Mouse (Mus musculus) left cerebral cortex, postnatal 25 days (tissue): ENCODE results near the gene Sec13. TPM values are rescaled to one million over a fixed set of nuclear protein-coding genes. Genes with fewer than 3 reads are reported as not detected.
A peak's percentile ranks its signal among the peaks of the same experiment; 100 is the strongest.
"Not testable (repeated sequence)": the region's sequence is repeated elsewhere in the genome, so short reads cannot be mapped to it uniquely, and the experiment has no call there.

Experiments
- DNase-seq, 2 experiments: peaks; one replicate each; pipeline ENCODE4 v3.0.0; 2022; ENCODE audit warnings: low spot score in 2 of 2, mixed read lengths in 1 of 2
- intact Hi-C: fragments of 180-260 bp; cut with DNase I; formaldehyde crosslinking; loops from one replicate; pipeline ENCODE4 v1.15.1; 2025
- total RNA-seq, 2 experiments: library from RNA; stranded (reverse); gene quantifications; 2 replicates each; pipeline ENCODE4 v1.2.3; 2021

The Sec13 gene
- total RNA-seq, 2 experiments from 2014 or later, result 69.4 to 70.6 TPM

DNA sequence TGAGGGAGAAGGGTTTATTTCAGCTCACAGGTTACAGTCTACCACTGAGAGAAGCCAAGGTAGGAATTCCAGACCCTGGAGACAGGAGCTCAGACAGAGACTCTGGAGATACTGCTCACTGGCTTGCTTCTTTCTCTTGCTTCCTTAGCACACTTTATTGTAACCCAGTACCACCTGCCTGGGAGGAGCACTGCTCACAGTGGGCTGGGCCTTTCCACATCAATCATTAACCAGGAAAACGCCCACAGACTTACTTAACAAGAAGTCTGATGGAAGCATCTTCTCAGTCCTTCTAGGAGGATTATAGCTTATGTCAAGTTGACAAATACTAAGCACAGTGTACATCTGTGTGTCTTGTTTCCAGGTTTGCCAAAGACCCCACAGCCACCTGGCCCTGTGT, 25.7 kb downstream of the Sec13 start:
- intact Hi-C loops, result no loop called here
- DNase-seq, result no peak

DNA sequence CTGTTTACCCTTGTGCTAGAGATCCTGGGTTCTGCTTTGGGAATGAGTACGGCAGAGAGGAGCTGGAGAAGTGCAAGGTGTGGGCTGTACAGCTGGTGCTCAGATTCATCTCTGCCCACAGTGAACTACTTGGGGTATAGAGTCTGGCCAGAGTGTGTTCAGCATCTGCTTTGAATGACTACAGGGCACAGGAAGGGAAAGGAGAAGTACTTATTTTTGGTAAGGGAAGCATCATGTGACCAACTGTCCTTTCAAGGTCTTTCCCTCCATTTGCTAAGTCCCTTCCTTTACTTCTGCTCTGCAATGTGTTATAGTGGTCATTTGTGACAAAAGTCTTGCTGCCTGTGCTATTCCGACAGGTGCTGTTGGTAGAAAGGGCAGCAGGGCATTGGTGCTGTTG, 26.3 kb downstream of the Sec13 start:
- DNase-seq, result peak in 1 of 2 experiments; percentile 40
- intact Hi-C loops, result no loop called here

DNA sequence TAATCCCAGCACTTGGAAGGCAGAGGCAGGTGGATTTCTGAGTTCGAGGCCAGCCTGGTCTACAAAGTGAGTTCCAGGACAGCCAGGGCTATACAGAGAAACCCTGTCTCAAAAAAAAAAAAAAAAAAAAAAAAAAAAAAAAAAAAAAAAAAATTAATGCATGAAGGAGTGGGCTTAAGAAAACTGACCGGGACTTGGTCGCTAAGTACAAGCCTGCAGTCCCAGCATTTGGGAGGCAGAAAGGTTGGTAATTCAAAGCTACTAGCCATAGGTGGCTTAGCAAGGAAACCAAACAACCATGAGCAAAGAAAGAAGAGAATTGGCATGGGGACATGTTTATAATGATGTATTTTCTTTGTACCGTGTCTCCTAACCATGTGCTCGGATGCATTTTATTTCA, 27.2 kb downstream of the Sec13 start:
- DNase-seq, intact Hi-C loops: not testable (repeated sequence)

DNA sequence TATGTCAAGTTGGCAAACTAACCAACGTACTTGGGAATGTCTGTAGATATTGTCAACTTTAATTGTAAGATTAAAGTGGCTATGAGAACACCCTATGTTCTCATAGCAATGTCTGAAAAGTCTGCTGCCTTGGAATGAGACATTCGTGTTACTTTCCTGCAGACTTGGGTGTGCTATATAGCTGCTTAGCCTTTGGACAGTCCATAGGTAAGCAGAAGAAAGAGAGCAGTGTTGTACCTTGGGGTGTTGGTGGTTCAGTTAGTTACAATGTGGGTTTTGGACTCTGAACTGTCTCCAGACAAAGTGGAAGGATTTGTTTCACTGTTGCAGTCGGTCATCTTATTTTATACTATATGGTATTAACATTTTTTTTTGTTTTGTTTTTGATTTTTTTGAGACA, 27.8 kb downstream of the Sec13 start:
- no peak for DNase-seq
- intact Hi-C loops, result no loop called here

DNA sequence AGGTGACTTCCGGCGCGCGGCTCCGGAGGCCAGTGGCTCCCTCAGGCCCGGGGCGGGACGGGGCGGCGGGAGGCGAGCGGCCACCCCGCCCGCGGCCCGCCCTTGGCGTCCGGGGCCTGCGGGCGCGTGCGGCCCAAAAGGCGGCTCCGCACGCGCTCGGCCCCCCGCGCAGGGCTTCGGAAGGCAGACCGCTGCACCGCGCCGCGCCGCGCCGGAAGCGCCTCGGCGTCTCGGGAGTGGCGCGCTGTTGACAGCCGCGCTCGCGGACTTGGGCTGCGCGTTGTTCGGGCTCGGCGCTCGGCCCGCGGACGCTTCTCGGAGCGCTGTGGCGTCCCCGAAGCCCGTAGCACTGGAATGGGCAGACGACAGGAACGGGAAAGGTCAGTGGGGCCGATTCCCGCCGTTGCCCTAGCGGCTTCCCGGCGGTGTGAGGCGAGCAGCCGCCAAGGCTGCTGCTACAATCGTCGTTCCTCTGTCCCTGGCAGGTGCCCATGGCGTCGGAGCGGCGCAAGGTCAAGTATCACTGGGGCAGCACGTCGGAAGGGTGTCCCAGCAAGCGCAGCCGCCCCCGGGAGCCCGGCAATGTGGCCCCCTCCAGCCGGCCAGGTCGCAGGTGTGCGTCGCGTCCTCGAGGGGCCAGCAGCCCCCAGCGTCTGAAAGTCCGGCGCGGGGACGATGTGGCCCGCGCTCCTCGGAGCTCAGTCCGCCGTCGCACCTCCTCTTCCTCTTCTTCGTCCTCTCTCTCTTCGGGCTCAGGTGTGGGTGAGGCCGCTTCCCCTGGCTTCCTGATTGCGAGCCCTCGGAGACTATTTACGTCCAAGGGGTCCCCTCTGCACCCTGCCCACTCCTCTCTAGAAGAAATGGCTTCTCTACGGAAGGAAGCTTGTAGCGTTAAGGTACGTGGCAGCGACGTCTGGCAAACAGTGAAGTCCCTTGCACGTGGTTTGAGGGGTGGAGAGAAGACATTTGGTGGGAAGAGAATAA, 43.0 kb downstream of the Sec13 start:
- DNase-seq, result no peak
- intact Hi-C loops, result no loop called here

DNA sequence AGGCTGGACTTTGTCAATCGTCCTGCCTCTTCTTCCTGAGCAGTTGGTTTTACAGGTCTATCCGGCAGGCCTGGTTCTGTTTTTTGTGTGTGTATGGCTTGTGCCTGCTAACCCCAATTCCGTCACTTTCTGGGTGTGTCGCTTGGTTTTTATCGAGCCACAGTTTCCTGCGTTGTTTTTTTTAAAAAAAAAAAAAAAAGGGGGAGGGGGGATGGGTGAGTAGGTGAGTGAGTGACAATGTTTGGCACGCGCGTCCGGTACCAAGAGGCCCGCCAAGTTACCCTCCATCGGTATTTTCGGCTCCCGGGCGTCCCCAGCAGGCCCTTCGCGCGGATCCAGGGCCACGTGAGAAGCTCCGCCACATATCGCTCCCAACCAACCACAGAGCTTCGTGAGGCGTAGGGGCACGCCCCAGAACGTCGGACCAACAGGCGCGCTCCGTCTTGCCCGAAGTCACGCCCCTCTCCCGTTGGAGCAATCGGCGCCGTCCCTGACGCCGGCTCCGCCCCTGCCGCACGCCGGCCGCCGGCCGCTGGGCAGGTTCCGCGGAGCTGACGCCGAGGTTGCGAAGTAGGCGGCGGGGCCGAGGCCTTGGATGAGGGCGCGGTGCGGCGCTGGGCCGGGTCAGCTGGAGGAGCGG, 43.8 kb downstream of the Sec13 start, which contains the start of gene Tatdn2:
Gene Tatdn2 (plus strand): TSS at position 469 of the 640 bp plus-strand sequence.
- intact Hi-C loops, result loop anchor here (1.0 kb wide), 1 partner anchor 58 kb away; the partner anchor contains the start of gene Irak2
- peak; percentile 96 to 99 for DNase-seq

DNA sequence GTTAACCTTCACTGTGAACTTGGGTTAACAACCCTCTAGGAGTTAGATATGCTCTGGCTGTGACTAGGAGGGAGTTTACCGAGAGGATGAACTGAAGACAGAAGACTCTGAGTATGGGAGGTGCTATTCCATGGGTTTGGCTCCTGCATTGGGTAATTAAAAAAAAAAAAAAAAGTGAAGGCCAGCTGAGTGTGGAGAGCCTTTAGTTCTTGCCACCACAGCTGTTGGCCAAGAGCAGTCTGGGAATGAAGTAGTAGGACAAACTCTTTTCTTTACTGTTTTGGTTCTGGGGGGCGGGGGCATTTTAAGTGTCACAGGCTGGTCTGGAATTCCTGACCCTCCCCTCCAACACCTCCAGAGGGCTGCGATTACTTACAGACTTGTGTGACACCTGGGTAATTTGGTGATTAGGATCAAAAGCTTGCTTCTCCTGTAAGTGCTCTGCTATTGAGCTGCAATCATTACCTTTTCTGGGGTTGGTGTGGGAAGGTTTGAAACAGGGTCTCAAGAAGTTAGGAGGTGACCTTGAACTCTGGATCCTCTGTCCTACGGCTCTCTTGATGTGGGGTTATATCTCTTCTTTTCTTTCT, 44.7 kb downstream of the Sec13 start:
- no peak for DNase-seq
- intact Hi-C loops, result loop anchor here (1.0 kb wide), 1 partner anchor 58 kb away; the partner anchor contains the start of gene Irak2

DNA sequence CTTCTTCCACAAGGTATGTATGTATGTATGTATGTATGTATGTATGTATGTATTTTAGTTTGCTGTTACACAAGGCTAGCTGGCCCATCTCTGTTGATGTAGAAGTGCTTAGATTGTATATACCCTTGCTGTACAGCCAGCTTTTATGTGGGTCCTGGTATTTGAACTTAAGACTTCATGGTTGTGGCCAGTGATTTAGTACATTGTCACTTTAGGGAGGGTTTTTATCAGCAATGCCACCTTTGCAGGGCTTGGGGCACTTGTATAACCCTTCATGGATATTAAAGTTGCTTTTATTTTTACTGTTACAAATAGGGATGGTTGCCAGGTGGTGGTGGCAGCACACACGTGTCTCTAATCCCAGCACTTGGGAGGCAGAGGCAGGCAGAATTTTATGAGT, 45.3 kb downstream of the Sec13 start:
- DNase-seq, result no peak
- intact Hi-C loops, result no loop called here

DNA sequence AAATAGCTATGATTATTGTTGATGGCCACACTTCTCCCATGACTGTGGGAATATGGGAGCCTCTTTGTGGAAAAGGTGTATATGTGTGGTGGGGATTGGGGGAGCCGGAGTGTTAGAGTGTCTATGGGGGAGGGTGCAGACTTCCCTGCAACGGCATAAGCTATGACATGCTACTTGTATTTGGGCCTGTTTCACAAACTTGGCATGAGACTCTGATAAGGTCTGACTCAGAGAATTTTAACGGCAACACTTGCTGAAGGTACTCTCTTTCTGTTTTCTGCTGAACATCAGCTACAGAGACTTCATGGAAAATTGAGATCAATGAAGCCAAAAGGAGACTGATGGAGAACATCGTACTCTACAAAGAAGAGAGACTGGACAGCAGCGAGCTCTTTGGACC, 47.2 kb downstream of the Sec13 start:
- DNase-seq, result no peak
- intact Hi-C loops, result no loop called here

DNA sequence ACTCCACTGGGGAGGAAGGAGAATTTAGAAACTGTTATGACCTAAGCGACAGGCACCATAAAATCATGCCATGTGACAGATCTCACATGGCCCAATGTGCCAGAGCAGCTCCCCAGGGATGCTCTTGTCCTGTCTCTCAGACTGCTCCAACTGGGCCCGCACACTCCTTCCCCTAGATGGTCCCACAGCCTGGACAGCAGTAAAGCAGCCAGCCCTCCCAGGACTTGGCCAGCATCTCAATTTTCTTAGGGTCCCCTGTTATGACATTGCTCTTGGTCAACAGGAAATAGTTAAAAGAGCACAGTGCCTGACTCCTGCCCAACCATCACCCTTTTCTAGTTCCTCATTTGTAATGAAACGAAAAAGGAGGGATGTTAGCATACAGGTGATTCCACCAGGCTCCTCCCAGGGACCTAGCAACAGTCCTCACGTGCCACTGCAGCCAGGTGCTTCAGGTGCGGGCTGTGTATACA, 47.8 kb downstream of the Sec13 start:
- DNase-seq, result no peak
- intact Hi-C loops, result no loop called here

DNA sequence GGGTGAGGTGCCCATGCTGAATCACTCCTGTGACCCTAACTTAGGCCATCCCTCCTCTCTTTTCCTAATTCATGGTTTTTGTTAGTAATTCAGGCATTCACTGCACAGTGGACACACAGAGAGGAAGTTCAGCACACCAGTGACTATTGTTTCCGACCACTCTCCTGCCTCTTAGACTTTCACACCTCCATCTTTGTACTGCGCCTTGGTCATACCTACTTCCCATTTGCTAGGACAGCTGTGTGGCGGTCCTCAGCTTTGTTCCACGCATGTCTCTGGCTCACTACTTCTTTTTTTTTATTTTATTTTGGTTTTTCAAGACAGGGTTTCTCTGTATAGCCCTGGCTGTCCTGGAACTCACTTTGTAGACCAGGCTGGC, 49.5 kb downstream of the Sec13 start:
- DNase-seq, result no peak
- intact Hi-C loops, result no loop called here

DNA sequence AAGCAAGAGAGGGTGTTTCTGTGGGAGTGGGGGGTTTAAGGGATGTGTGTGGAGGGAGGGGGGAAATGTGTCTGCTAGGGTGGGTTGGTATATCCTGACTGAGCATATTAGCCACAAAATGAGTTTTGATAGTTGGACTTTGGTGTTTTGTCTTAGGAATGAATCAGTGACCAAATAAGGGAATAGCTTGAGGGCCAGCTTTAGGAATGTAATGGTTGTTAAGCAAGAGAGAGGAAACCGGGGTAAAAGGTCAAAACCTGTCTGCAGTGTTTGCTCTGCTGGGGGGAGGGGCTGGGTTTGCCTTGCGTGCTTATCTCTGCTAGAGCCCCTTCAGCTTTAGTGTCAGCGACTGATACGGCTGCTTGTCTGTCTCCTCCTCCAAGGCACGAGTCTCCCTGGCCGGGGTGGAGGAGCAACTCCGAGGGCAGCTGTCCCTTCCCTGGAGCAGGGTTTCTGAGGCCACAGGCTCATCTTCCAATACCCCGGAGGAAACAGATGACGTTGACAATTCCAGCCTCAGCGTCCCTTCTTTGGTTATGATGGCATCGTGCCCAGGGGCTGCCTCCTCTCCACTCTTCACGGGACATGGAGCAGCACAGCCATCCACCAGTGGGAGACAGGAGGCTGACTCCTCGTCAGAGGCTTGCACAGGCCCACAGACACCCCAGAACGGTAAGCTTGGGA, 50.0 kb downstream of the Sec13 start:
- no peak for DNase-seq
- intact Hi-C loops, result no loop called here

DNA sequence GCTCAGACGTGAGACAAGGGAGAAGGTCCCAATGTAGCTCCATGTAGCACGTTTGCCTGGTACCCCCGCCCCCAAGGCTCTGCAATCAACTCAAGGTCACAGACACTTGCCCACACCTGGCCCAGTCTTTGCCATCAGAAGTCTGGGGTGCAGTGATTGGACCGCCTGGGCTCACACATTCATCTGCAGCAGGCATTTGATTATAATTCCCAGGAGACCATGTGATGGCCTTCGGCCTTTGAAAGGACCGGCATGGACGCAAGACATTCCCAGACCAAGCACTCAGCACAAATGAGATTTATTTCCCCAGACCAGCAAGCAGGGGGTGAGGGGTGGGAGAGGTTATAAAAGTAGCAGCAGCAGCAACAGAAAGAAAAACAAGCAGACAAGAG, 50.5 kb downstream of the Sec13 start:
- DNase-seq, result no peak
- intact Hi-C loops, result no loop called here

DNA sequence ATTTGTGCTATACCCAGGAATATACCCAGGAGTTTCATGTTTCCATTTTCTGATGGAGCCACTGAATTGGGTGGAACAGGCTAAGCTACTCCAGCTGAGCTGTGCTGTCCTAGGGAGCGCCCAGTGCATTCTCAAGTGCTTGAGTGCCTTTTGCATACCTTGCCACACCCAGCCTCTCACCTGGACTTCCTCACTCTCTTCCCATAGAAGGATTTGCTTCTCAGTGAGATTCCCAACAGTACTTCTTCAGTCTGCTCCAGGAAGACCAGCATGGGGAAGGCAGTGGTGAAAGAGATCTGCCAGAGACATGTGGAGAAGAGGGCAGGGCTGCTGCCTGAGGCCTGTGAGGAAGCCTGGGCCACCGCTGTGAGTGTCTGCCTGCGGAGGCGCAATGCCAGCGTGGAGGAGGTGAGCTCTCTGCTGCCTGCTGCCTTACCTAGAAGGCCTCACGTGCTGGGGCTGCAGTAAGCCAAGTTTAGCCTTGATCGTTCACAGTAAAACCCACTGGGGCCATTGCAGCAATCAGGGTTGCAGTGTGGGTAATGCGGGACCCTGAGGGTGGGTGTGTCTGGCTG, 53.9 kb downstream of the Sec13 start:
- intact Hi-C loops, result loop anchor here (10.0 kb wide), 1 partner anchor 142 kb away; no protein-coding TSS in a partner anchor
- DNase-seq, result no peak

DNA sequence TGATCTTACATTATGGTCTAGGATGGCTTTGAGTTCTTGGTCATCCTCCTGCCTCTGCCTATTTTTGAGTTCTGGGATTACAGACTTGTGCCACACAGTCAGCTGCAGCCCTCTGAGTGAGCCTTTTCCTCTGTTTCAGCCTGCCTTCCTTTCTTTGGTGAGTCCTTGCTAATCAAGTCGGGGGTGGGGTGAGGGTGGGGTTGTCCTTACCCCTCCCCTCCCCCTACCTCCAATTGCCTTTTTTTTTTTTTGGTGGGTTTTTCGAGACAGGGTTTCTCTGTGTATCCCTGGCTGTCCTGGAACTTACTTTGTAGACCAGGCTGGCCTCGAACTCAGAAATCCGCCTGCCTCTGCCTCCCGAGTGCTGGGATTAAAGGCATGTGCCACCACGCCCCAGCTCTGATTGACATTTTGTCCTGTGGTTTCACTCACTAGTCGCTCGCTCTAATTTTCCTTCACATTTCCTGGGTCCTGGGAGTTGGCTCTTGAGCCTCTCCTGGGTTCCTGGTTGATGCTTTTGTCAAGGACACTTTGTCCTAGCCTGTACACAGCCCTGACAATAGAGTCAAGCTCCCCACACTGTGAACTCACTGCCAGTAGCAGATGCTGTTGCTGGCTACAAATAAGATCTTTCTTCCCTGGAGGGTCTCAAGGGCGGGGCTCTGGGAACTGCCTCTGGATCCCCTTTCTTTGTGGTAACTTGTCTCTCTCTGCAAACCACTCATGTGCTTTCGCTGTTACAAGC, 57.3 kb downstream of the Sec13 start:
- no peak for DNase-seq
- intact Hi-C loops, result loop anchor here (10.0 kb wide), 1 partner anchor 138 kb away; no protein-coding TSS in a partner anchor

DNA sequence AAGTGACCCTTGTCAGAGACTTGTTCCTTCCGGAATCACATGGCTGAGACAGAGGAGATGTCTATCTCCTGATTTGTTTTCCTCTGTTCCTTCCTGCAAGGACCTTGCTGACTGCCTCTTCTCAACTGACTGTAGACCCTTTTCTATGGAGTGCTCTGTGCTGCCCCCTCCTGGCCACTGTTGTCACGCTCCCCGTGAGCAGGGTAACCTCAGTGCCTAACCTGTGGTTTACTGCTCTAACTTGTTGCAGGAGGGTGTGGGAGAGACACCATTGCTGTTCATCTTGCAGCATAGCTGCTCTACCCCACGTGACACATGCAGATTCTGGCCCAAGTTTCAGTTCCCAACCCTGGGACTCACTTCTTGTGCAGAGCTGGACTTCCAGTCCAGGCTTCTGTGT, 59.3 kb downstream of the Sec13 start:
- intact Hi-C loops, result loop anchor here (1.0 to 10.0 kb wide), 2 partner anchors 43 to 136 kb away; partner anchors contain the start of gene Irak2
- DNase-seq, result peak; percentile 73 to 80

DNA sequence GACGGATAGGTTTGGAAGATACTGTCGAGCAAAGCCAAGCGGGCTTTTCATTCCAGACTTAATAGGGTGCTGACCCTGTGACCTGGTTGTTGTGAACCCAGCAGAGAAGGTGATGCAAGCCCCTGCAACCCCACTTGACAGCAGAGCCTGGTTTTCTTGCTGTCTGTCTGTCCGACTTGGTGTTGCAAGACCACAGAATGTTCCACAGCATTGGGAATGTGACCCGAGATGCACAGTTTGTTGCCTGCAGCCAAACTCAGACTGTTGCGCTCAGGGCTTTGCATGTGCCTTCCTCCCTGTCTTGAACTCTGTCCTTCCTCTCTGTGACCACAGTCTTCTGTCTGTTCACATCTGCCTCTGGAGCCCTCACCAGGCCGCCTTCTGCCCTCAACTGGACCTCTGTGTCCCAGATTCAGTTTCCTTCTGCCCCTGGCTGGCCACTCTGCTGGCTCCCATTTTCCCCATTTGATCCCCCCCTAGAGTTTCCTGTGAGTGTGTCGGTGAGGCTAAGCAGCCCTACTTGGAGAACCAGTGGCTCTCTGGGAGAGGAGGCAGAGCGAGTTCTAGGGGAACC, 60.5 kb downstream of the Sec13 start:
- intact Hi-C loops, result loop anchor here (10.0 kb wide), 1 partner anchor 135 kb away; no protein-coding TSS in a partner anchor
- DNase-seq, result no peak
